Mouse (Mus musculus) spleen, adult 2 months (tissue): Measurements from ENCODE around the gene Cdk7.

Source experiments
- CTCF ChIP-seq: fragments of 200-500 bp; IDR thresholded peaks from 2 replicates; pipeline ENCODE4 v1.5.1; 2011; ENCODE audit warnings: mild to moderate bottlenecking, inconsistent platforms; ENCODE audit not compliant: insufficient read depth, insufficient read length, insufficient replicate concordance; ENCODE audit errors: extremely low read depth
- POLR2A ChIP-seq: fragments of 200-500 bp; IDR thresholded peaks from 2 replicates; pipeline ENCODE4 v1.6.1; 2011; ENCODE audit warnings: low read depth, low read length, inconsistent platforms

DNA sequence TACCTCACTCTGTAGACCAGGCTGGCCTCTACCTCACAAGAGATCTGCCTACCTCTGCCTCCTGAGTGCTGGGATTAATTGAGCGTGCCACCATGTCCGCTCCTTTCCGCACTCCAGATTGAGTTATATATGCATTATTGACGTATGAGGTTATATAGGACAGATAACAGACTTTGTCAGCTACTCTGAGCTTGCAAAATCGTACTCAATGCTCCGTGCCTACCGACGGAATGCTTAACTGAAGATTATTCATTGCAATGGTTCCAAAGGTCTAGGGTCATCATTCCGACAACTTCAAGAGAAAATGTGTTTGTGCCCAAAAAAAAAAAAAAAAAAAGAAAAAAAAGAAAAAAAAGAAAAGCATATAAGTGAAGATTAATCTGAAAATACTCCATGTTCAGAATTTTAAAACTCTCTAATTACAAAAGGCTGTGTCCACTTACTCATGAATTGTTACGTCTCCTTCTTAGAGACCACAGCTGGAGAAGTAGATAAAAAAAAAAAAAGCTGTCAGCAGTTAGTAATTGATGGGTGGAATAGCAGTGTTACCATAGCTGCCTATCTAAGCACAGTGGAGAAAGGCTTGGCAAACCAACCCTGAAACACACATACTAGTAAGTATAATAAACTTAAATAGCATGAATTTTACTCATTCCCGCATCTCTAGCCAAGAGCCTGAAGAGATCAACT is 12.8 kb upstream of the Cdk7 start:
- no peak for TF ChIP-seq CTCF
- TF ChIP-seq POLR2A, result no peak
